ENCODE assay signal across 8 mouse cellular contexts in genomic region chr2:28419898-28420297, GRCm38 (mm10). TPM values are rescaled to one million over a fixed set of nuclear protein-coding genes. Genes with fewer than 3 reads are reported as not detected.
DNase-seq lines count a peak whose midpoint lies in the region; ATAC-seq and TF ChIP-seq lines count a peak whose summit lies in the region.
"Had no signal": no experiment of that assay in that cellular context is flagged by ENCODE, and none has a peak within 500 bp of the region (broad histone marks: within the 10 kb centered on the region; RNA-seq: fewer than 3 reads in every experiment).

No protein-coding gene starts in this region.

- peak; percentile 84 for TF ChIP-seq CTCF in bone marrow macrophage, adult 2 months (IDR thresholded peaks at IDR 0.05; ENCODE audit: low read depth, low read length)
- peak; percentile 90 for TF ChIP-seq CTCF in embryonic fibroblast, embryonic 13.5 days (IDR thresholded peaks at IDR 0.05; ENCODE audit: borderline replicate concordance, insufficient read depth, low read length)

- ATAC-seq in megakaryocyte progenitor cell, adult 5-6 weeks (replicated peaks; ENCODE audit: poor library complexity), result 0 out of 2 replicates have a peak, but pooled peaks have one; percentile 38

- peaks cover 26% of the 10 kb centered on the region for H3K4me1 ChIP-seq in bone marrow macrophage, adult 2 months (ENCODE audit: control insufficient read depth, insufficient read depth, low read length)
- H3K4me1 ChIP-seq in embryonic fibroblast, embryonic 13.5 days (ENCODE audit: control insufficient read depth, insufficient read depth, low read length), result no peaks in the 10 kb centered on the region; the same call in 1 of the 2 replicates

- H3K27ac ChIP-seq in bone marrow macrophage, adult 2 months (ENCODE audit: insufficient read depth, low read depth, low read length), result no peak overlapping the region
- H3K27ac ChIP-seq in embryonic fibroblast, embryonic 13.5 days (ENCODE audit: insufficient read depth, low read length), result no peak overlapping the region

- H3K4me3 ChIP-seq in bone marrow macrophage, adult 2 months (ENCODE audit: insufficient read depth, low read length), result no peak overlapping the region
- H3K4me3 ChIP-seq in embryonic fibroblast, embryonic 13.5 days (ENCODE audit: insufficient read depth, low read length), result no peak overlapping the region
- H3K4me3 ChIP-seq: myocyte had no signal

- intact Hi-C loops in heart, postnatal 10 days (cut with DNase I), result loop anchor here (2.0 to 5.0 kb wide), 5 partner anchors 45 to 648 kb away; no protein-coding TSS in a partner anchor

- no peak for TF ChIP-seq POLR2A in bone marrow macrophage, adult 2 months (IDR thresholded peaks at IDR 0.05; ENCODE audit: borderline replicate concordance, low read depth, low read length)
- TF ChIP-seq POLR2A in embryonic fibroblast, embryonic 13.5 days (IDR thresholded peaks at IDR 0.05; ENCODE audit: low read depth, low read length), result no peak

- peak; percentile 78 for DNase-seq in Muller cell, postnatal 12 days (ENCODE audit: inconsistent ontology term)
- peak; percentile 86 to 93 for DNase-seq in heart, postnatal 10 days
- DNase-seq in layer of hippocampus, postnatal 25 days (ENCODE audit: extremely low spot score in 1 of 2, low spot score in 1 of 2), result peak; percentile 98 to 100
- DNase-seq in spleen, postnatal 10 days (ENCODE audit: low spot score in 2 of 2), result peak; percentile 49 to 82

RNA-seq across cellular contexts. Expression of gene Ppp1r26, which starts 26.7 kb away (rescaled TPM):
- 0.40 and 0.60 TPM in 2 replicates for polyA plus RNA-seq in bone marrow macrophage, adult 2 months (2012; ENCODE audit: insufficient read depth, insufficient read length, missing spikeins)
- 2.4 and 3.7 TPM in 2 replicates for polyA plus RNA-seq in embryonic fibroblast, embryonic 13.5 days (2011; ENCODE audit: insufficient read length, low read depth, missing spikeins)
- 1 to 10 TPM; 3.1 to 5.0 TPM for total RNA-seq in heart, postnatal 10 days (2021)
- total RNA-seq in layer of hippocampus, postnatal 25 days (2021), result 10 to 100 TPM; 14.3 to 16.0 TPM
- 1.9 and 2.2 TPM in 2 replicates for total RNA-seq in megakaryocyte progenitor cell, adult 5-6 weeks (2015)
- 1.1 and 1.6 TPM in 2 replicates for total RNA-seq in megakaryocyte progenitor cell, adult 5-6 weeks (2017)
- polyA plus RNA-seq: myocyte had no signal

RNA-seq across cellular contexts. Expression of gene 1700007K13Rik, which starts 46.2 kb away (rescaled TPM):
- not detected in 2 replicates for polyA plus RNA-seq in bone marrow macrophage, adult 2 months (2012; ENCODE audit: insufficient read depth, insufficient read length, missing spikeins)
- 6.6 and 6.8 TPM in 2 replicates for polyA plus RNA-seq in embryonic fibroblast, embryonic 13.5 days (2011; ENCODE audit: insufficient read length, low read depth, missing spikeins)
- total RNA-seq in heart, postnatal 10 days (2021), result under 1 TPM in 1 of 2 experiments, not detected in 1; 0.34 TPM
- total RNA-seq in layer of hippocampus, postnatal 25 days (2021), result 1 to 10 TPM; 2.8 to 3.8 TPM
- total RNA-seq in megakaryocyte progenitor cell, adult 5-6 weeks (2015), result not detected in 2 replicates
- not detected in 2 replicates for total RNA-seq in megakaryocyte progenitor cell, adult 5-6 weeks (2017)

RNA-seq across cellular contexts. Expression of gene Mrps2, which starts 48.0 kb away (rescaled TPM):
- 23.7 and 24.9 TPM in 2 replicates for polyA plus RNA-seq in bone marrow macrophage, adult 2 months (2012; ENCODE audit: insufficient read depth, insufficient read length, missing spikeins)
- polyA plus RNA-seq in embryonic fibroblast, embryonic 13.5 days (2011; ENCODE audit: insufficient read length, low read depth, missing spikeins), result 33.1 and 37.4 TPM in 2 replicates
- total RNA-seq in heart, postnatal 10 days (2021), result 10 to 100 TPM; 45.1 to 48.3 TPM
- 10 to 100 TPM; 38.3 to 39.2 TPM for total RNA-seq in layer of hippocampus, postnatal 25 days (2021)
- total RNA-seq in megakaryocyte progenitor cell, adult 5-6 weeks (2015), result 64.8 and 71.0 TPM in 2 replicates
- 31.2 and 32.5 TPM in 2 replicates for total RNA-seq in megakaryocyte progenitor cell, adult 5-6 weeks (2017)
